Mouse (Mus musculus) embryonic facial prominence, embryonic 14.5 days (tissue): Measurements from ENCODE around the gene Usp15. TPM values are rescaled to one million over a fixed set of nuclear protein-coding genes. Genes with fewer than 3 reads are reported as not detected.
A peak's percentile ranks its signal among the peaks of the same experiment; 100 is the strongest.

Experiments
- ATAC-seq: fragments of 200-750 bp; cut with Nextera tagmentation; 2 replicates; pipeline ENCODE4 v1.8.0; 2017; ENCODE audit warnings: low read depth, moderate number of reproducible peaks, moderate TSS enrichment
- DNase-seq: peaks from one replicate; pipeline ENCODE4 v3.0.0-alpha.2; 2015; ENCODE audit warnings: low spot score
- H3K27ac ChIP-seq: fragments of 300-500 bp; sonication (generic); replicated peaks from 2 replicates; pipeline ENCODE4 v1.5.1; 2014; ENCODE audit warnings: low read depth, mild to moderate bottlenecking, low read length, moderate library complexity
- H3K27me3 ChIP-seq: fragments of 300-500 bp; sonication (generic); replicated peaks from 2 replicates; pipeline ENCODE4 v1.6.1; 2014; ENCODE audit warnings: low read length; ENCODE audit not compliant: control insufficient read depth, insufficient read depth
- H3K36me3 ChIP-seq: fragments of 300-500 bp; sonication (generic); 2 replicates; pipeline ENCODE4 v1.6.1; 2014; ENCODE audit warnings: low read length, mixed read lengths; ENCODE audit not compliant: control insufficient read depth, insufficient read depth
- H3K4me1 ChIP-seq: fragments of 300-500 bp; sonication (generic); 2 replicates; pipeline ENCODE4 v1.6.1; 2014; ENCODE audit warnings: antibody characterized with exemption, low read length; ENCODE audit not compliant: control insufficient read depth, insufficient read depth
- H3K4me2 ChIP-seq: fragments of 300-500 bp; sonication (generic); 2 replicates; pipeline ENCODE4 v1.6.1; 2014; ENCODE audit warnings: low read depth, mild to moderate bottlenecking, low read length, moderate library complexity, mixed read lengths
- H3K4me3 ChIP-seq: fragments of 300-500 bp; sonication (generic); 2 replicates; pipeline ENCODE4 v1.5.1; 2014; ENCODE audit warnings: low read depth, mild to moderate bottlenecking, low read length
- H3K9ac ChIP-seq: fragments of 300-500 bp; sonication (generic); 2 replicates; pipeline ENCODE4 v1.6.1; 2014; ENCODE audit warnings: low read depth, mild to moderate bottlenecking, low read length, moderate library complexity, mixed read lengths
- H3K9me3 ChIP-seq: fragments of 300-500 bp; sonication (generic); 2 replicates; pipeline ENCODE4 v1.6.1; 2016; ENCODE audit warnings: low read length; ENCODE audit not compliant: control insufficient read depth
- WGBS: fragments of 180-500 bp; shearing (Covaris S2); extraction: QIAGEN DNeasy Blood & Tissue Kit; methylation state at CpG from one replicate; pipeline ENCODE4 v1.1.7; 2014; 5-methylcytosine and 5-hydroxymethylcytosine counted together
- polyA plus RNA-seq: library from polyadenylated mRNA; unstranded; fragments of >200 nt; fragmentation: Nextera tagmentation; extraction: Ambion mirVana; gene quantifications from 2 replicates; pipeline ENCODE4 v1.2.1, GENCODE M21; 2014

Usp15 gene
- polyA plus RNA-seq, 1 experiment from 2014 or later, result 74.5 TPM

- H3K9me3 ChIP-seq, result no peaks in the 10 kb centered on the region
- no peak for DNase-seq
- H3K36me3 ChIP-seq, result peaks cover 17% of the 10 kb centered on the region
- no peak for ATAC-seq
- no peaks in the 10 kb centered on the region for H3K4me1 ChIP-seq
- no peak overlapping the region for H3K9ac ChIP-seq
- H3K27ac ChIP-seq, result no peak overlapping the region
- no peak overlapping the region for H3K4me2 ChIP-seq
- 91% methylated on average over 5 of the region's 5 CpGs for WGBS
- H3K4me3 ChIP-seq, result no peak overlapping the region
- no peaks in the 10 kb centered on the region for H3K27me3 ChIP-seq
Observed at GRCm38 (mm10) chr10:123142395-123143050, 54.3 kb downstream of the Usp15 start.

- ATAC-seq (peak; percentile 22; the same call in 1 of the 2 replicates), DNase-seq (peak; percentile 17)
- Histone ChIP-seq H3K4me1 (no peaks in the 10 kb centered on the region), H3K27ac (no peak overlapping the region), H3K27me3 (no peaks in the 10 kb centered on the region), H3K4me2 (no peak overlapping the region), H3K9ac (no peak overlapping the region), H3K4me3 (no peak overlapping the region), H3K36me3 (peaks cover 24% of the 10 kb centered on the region), H3K9me3 (no peaks in the 10 kb centered on the region)
- 81% methylated on average over 10 of the region's 10 CpGs for WGBS
Observed at GRCm38 (mm10) chr10:123135818-123136217, 61.0 kb downstream of the Usp15 start.

DNA sequence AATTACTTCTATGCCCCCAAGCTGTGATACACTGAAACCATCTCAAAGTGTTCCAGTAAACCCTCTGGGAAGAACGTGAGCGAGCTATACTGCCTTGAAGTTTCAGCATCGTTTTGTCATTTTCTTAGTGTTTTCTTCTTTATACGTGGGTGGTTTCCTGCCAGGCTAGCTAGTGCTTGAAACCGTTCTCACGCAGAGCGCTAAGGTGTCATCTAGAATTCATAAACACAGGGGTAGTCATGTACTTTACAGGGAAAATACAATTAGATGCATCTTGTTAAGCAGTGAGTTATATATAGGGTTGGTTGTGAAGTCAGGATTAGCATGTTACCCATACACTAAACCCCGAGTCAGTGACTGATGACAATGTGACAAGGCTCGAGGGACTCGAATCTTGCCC, 65.3 kb downstream of the Usp15 start:
- Histone ChIP-seq H3K9ac (no peak overlapping the region), H3K9me3 (no peaks in the 10 kb centered on the region), H3K36me3 (peaks cover 58% of the 10 kb centered on the region), H3K27ac (no peak overlapping the region), H3K4me2 (no peak overlapping the region), H3K27me3 (no peaks in the 10 kb centered on the region), H3K4me1 (no peaks in the 10 kb centered on the region), H3K4me3 (no peak overlapping the region)
- no peak for ATAC-seq
- DNase-seq, result no peak
- 89% methylated on average over 10 of the region's 10 CpGs for WGBS

GRCm38 (mm10) chr10:123120666-123121392, 76.0 kb downstream of the Usp15 start:
- Histone ChIP-seq H3K9me3 (no peaks in the 10 kb centered on the region), H3K4me1 (no peaks in the 10 kb centered on the region), H3K4me3 (no peak overlapping the region), H3K27ac (no peak overlapping the region), H3K27me3 (no peaks in the 10 kb centered on the region), H3K9ac (no peak overlapping the region), H3K4me2 (no peak overlapping the region), H3K36me3 (peaks cover 89% of the 10 kb centered on the region)
- WGBS, result 93% methylated on average over 14 of the region's 14 CpGs
- no peak for ATAC-seq
- DNase-seq, result no peak

DNA sequence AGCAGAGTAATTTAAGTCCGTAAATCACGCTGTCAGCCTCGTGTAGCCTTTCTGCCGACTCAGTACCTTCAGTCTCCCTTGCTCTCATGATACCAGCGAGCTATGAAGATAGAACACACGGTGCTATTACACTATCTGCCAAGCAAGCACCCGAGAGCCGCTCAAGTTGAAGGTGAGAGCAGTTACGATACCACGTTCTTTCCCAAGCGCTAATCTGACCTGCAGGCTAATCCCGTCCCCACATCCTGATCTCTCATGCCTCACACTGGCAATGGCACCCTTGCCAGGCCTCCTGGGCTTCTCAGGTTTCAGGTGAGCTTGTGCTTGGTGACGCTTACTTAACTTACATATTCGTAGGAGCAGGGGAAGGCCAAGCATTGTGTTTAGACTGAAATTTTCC, 79.9 kb downstream of the Usp15 start:
- Histone ChIP-seq H3K27me3 (no peaks in the 10 kb centered on the region), H3K4me1 (no peaks in the 10 kb centered on the region), H3K27ac (no peak overlapping the region), H3K36me3 (peaks cover 87% of the 10 kb centered on the region), H3K4me2 (no peak overlapping the region), H3K9ac (no peak overlapping the region), H3K9me3 (no peaks in the 10 kb centered on the region), H3K4me3 (no peak overlapping the region)
- WGBS, result 79% methylated on average over 14 of the region's 14 CpGs
- ATAC-seq, result no peak; the same call in 1 of the 2 replicates
- peak; percentile 9 for DNase-seq

DNA sequence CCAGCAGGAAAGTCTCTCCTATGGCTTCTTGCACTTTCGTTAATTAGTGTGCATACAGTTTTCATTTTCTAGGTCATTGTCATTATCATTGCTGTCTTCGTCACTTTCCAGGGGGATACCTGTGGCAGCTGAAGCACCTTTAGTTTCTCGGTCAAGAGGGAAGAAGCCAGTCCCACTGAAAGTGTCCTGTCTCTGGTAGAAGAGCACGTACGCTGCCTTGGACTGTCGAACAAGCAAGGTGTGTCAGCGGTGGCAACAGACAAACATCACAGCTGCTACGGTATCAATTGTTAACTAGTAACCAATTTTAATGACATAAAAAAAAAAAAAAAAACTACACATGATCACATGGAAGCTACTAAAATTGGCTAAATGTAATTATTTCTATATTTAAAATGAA, 83.3 kb downstream of the Usp15 start:
- H3K27ac ChIP-seq, result no peak overlapping the region
- H3K36me3 ChIP-seq, result peaks cover 70% of the 10 kb centered on the region
- H3K4me2 ChIP-seq, result no peak overlapping the region
- H3K27me3 ChIP-seq, result no peaks in the 10 kb centered on the region
- ATAC-seq (no peak), DNase-seq (no peak)
- H3K4me1 ChIP-seq, result no peaks in the 10 kb centered on the region
- H3K9ac ChIP-seq, result no peak overlapping the region
- no peak overlapping the region for H3K4me3 ChIP-seq
- 94% methylated on average over 8 of the region's 8 CpGs for WGBS
- H3K9me3 ChIP-seq, result no peaks in the 10 kb centered on the region

DNA sequence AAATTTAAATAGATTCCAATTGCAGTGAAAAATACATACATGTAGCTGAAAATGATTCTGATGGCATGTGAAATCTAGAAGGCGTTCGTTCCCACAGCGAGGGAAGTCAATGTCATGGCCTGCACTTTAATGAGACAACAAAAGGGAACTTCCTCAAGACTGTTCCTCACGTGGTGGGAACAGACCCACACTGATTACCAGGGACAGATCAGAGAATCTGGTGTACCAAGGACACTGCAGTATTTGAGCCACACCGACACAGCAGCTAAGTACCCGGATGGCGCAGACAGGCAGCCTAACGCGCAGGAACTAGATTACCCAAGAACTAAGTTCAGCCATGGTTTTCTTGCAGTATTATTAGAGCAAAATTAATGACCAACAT, 84.0 kb downstream of the Usp15 start:
- Histone ChIP-seq H3K4me3 (no peak overlapping the region), H3K4me1 (no peaks in the 10 kb centered on the region), H3K36me3 (peaks cover 63% of the 10 kb centered on the region), H3K27ac (no peak overlapping the region), H3K4me2 (no peak overlapping the region), H3K27me3 (no peaks in the 10 kb centered on the region), H3K9me3 (no peaks in the 10 kb centered on the region), H3K9ac (no peak overlapping the region)
- DNase-seq (no peak), ATAC-seq (no peak)
- 91% methylated on average over 9 of the region's 9 CpGs for WGBS

DNA sequence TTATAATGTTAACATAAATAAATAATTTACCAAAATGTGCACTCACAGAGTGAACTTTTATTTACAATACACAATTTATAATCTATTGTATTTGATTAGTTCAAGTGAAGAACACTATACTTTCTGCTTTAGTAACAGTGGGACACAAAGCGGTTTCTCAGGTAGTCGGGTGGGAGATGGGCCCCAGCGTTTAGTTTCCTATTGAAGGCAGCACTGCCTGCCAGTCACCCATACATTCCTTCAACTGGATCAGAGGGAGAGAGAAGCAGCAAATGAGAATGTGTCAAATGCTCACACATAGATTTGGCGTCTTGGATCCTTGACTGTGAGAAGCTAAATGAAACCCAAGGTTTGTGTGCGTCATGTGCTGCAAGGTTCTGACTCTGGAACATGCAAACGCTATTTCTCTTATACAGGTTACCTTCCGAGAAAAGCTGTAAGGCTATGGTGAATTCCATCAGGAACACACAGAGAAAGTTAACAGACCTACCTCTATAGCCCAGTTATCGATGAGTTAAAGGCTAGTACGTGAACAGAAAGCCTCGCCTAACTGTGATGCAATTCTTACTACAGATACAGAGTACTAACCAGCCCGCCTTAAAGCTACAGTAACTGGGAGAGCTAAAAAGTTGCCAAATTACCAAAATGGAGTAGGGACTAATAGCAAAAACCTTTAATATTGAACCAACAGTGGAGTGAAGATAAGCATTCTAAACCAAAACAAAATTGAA, 84.6 kb downstream of the Usp15 start:
- H3K4me3 ChIP-seq, result no peak overlapping the region
- DNase-seq, result no peak
- no peak overlapping the region for H3K9ac ChIP-seq
- no peak overlapping the region for H3K4me2 ChIP-seq
- no peaks in the 10 kb centered on the region for H3K4me1 ChIP-seq
- H3K9me3 ChIP-seq, result no peaks in the 10 kb centered on the region
- peaks cover 57% of the 10 kb centered on the region for H3K36me3 ChIP-seq
- no peak overlapping the region for H3K27ac ChIP-seq
- ATAC-seq, result no peak
- WGBS, result 86% methylated on average over 11 of the region's 11 CpGs
- H3K27me3 ChIP-seq, result no peaks in the 10 kb centered on the region
